Mouse (Mus musculus): ENCODE data around the gene Galr2. TPM values are rescaled to one million over a fixed set of nuclear protein-coding genes. Genes with fewer than 3 reads are reported as not detected.

Galr2 gene
- polyA plus RNA-seq (2014; fragmentation: Nextera tagmentation; extraction: Ambion mirVana), result 0.49 and 0.70 TPM in 2 replicates

- ATAC-seq (ENCODE audit: insufficient read depth, low FRiP score, low TSS enrichment) (no peak), DNase-seq (ENCODE audit: low spot score) (peak; percentile 44)
- Histone ChIP-seq H3K9me3 (ENCODE audit: control insufficient read depth, low read length) (no peaks in the 10 kb centered on the region), H3K27ac (ENCODE audit: low read depth, low read length) (no peak within 1 kb of the TSS), H3K4me3 (ENCODE audit: low read depth, low read length) (peak within 1 kb of the TSS; percentile 19), H3K27me3 (ENCODE audit: control insufficient read depth, insufficient read depth, low read length) (peaks cover 54% of the 10 kb centered on the region), H3K9ac (ENCODE audit: low read length) (no peak within 1 kb of the TSS), H3K36me3 (ENCODE audit: control insufficient read depth, insufficient read depth, low read length) (no peaks in the 10 kb centered on the region), H3K4me1 (ENCODE audit: control insufficient read depth, insufficient read depth, low read length) (no peaks in the 10 kb centered on the region), H3K4me2 (ENCODE audit: low read depth) (peak within 1 kb of the TSS; percentile 35)
- WGBS, result 5% methylated on average over 48 of the region's 48 CpGs
Observed at GRCm38 (mm10) chr11:116280751-116281663, at the start of gene Galr2. TSS of gene Galr2 (plus strand) at chr11:116280939.

GRCm38 (mm10) chr11:116232427-116232826, 48.3 kb upstream of the Galr2 start:
- ATAC-seq (ENCODE audit: insufficient read depth, low FRiP score, low TSS enrichment) (no peak), DNase-seq (ENCODE audit: low spot score) (no peak)
- no peak overlapping the region for H3K4me2 ChIP-seq (ENCODE audit: low read depth)
- H3K4me3 ChIP-seq (ENCODE audit: low read depth, low read length), result no peak overlapping the region
- no peaks in the 10 kb centered on the region for H3K4me1 ChIP-seq (ENCODE audit: control insufficient read depth, insufficient read depth, low read length)
- no peak overlapping the region for H3K27ac ChIP-seq (ENCODE audit: low read depth, low read length)
- peaks cover 6% of the 10 kb centered on the region for H3K27me3 ChIP-seq (ENCODE audit: control insufficient read depth, insufficient read depth, low read length)
- WGBS, result 28% methylated on average over 17 of the region's 17 CpGs
- no peaks in the 10 kb centered on the region for H3K9me3 ChIP-seq (ENCODE audit: control insufficient read depth, low read length)
- no peaks in the 10 kb centered on the region for H3K36me3 ChIP-seq (ENCODE audit: control insufficient read depth, insufficient read depth, low read length)
- no peak overlapping the region for H3K9ac ChIP-seq (ENCODE audit: low read length)

DNA sequence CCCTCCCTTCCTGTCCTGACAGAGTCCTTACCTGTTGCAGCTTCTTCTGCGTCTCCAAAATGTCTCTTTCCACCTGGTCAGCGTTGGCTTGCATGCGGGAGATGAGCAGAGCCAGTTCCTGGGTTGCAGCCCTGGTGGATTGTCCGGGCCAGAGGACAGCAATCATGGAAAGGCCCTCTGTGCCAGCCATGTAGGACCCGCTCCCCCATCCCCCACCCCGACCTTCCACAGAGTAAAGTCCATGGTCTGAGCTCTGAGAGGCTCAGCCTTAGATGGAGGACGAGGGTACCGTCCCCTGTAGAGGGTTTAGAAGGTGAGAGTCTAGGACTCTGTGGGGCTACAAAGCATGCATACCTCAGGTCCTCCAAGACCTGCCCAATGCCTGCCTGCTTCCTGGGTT, 45.8 kb upstream of the Galr2 start:
- ATAC-seq (ENCODE audit: insufficient read depth, low FRiP score, low TSS enrichment), result no peak
- H3K9ac ChIP-seq (ENCODE audit: low read length), result no peak overlapping the region
- H3K36me3 ChIP-seq (ENCODE audit: control insufficient read depth, insufficient read depth, low read length), result no peaks in the 10 kb centered on the region
- no peak for DNase-seq (ENCODE audit: low spot score)
- H3K4me3 ChIP-seq (ENCODE audit: low read depth, low read length), result no peak overlapping the region
- H3K27ac ChIP-seq (ENCODE audit: low read depth, low read length), result no peak overlapping the region
- no peak overlapping the region for H3K4me2 ChIP-seq (ENCODE audit: low read depth)
- WGBS, result 85% methylated on average over 8 of the region's 8 CpGs
- H3K9me3 ChIP-seq (ENCODE audit: control insufficient read depth, low read length), result no peaks in the 10 kb centered on the region
- peaks cover 14% of the 10 kb centered on the region for H3K27me3 ChIP-seq (ENCODE audit: control insufficient read depth, insufficient read depth, low read length)
- peaks cover 3% of the 10 kb centered on the region; the same call in 1 of the 2 replicates for H3K4me1 ChIP-seq (ENCODE audit: control insufficient read depth, insufficient read depth, low read length)

DNA sequence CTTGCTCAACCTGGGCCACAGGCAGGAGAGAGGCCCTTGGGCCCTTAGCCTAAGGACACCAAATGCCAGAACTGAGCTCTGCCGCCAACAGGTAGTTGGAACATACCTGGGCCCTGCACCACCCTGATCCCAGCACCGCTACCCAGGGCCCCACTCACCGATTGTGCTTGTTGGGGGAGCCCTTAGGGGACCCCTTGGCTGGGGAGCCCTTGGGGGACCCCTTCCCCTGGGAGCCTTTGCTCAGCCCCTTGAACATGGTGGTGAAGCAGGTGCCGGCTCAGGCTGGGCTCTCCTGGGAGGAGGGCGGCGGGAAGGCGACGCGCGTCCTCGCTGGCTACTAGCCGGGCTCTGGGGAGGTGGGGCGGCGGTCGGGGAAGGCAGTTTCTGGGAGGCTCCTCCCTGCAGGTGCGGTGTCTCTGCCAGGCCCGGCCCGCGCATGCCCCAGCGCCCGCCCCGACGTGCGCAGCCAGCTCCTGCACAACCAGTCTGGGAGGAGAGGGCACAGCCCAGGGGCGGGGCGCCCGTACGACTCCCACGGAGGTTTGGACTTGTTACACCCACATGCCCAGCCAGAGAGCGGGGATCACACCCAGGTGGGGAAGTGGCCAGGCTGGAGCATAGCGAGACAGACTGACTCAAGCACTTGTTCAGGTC, 42.9 kb upstream of the Galr2 start, which contains the start of gene Evpl:
Evpl (minus strand) TSS at position 336 of the 654 bp plus-strand sequence.
- Histone ChIP-seq H3K36me3 (ENCODE audit: control insufficient read depth, insufficient read depth, low read length) (no peaks in the 10 kb centered on the region), H3K4me3 (ENCODE audit: low read depth, low read length) (no peak within 1 kb of the TSS), H3K9ac (ENCODE audit: low read length) (no peak within 1 kb of the TSS), H3K4me1 (ENCODE audit: control insufficient read depth, insufficient read depth, low read length) (peaks cover 12% of the 10 kb centered on the region), H3K27ac (ENCODE audit: low read depth, low read length) (no peak within 1 kb of the TSS), H3K4me2 (ENCODE audit: low read depth) (no peak within 1 kb of the TSS), H3K27me3 (ENCODE audit: control insufficient read depth, insufficient read depth, low read length) (peaks cover 14% of the 10 kb centered on the region), H3K9me3 (ENCODE audit: control insufficient read depth, low read length) (no peaks in the 10 kb centered on the region)
- WGBS, result 18% methylated on average over 31 of the region's 31 CpGs
- ATAC-seq (ENCODE audit: insufficient read depth, low FRiP score, low TSS enrichment) (no peak), DNase-seq (ENCODE audit: low spot score) (no peak)

- H3K27me3 ChIP-seq (ENCODE audit: control insufficient read depth, insufficient read depth, low read length), result peaks cover 14% of the 10 kb centered on the region
- WGBS, result 9% methylated on average over 7 of the region's 7 CpGs
- H3K4me3 ChIP-seq (ENCODE audit: low read depth, low read length), result no peak overlapping the region
- ATAC-seq (ENCODE audit: insufficient read depth, low FRiP score, low TSS enrichment) (no peak), DNase-seq (ENCODE audit: low spot score) (no peak)
- H3K27ac ChIP-seq (ENCODE audit: low read depth, low read length), result peak overlapping the region; percentile 40; the same call in 1 of the 2 replicates
- no peak overlapping the region for H3K9ac ChIP-seq (ENCODE audit: low read length)
- no peak overlapping the region for H3K4me2 ChIP-seq (ENCODE audit: low read depth)
- peaks cover 2% of the 10 kb centered on the region; the same call in 1 of the 2 replicates for H3K36me3 ChIP-seq (ENCODE audit: control insufficient read depth, insufficient read depth, low read length)
- H3K9me3 ChIP-seq (ENCODE audit: control insufficient read depth, low read length), result no peaks in the 10 kb centered on the region
- H3K4me1 ChIP-seq (ENCODE audit: control insufficient read depth, insufficient read depth, low read length), result peaks cover 12% of the 10 kb centered on the region
Observed at GRCm38 (mm10) chr11:116239797-116240196, 40.9 kb upstream of the Galr2 start.

DNA sequence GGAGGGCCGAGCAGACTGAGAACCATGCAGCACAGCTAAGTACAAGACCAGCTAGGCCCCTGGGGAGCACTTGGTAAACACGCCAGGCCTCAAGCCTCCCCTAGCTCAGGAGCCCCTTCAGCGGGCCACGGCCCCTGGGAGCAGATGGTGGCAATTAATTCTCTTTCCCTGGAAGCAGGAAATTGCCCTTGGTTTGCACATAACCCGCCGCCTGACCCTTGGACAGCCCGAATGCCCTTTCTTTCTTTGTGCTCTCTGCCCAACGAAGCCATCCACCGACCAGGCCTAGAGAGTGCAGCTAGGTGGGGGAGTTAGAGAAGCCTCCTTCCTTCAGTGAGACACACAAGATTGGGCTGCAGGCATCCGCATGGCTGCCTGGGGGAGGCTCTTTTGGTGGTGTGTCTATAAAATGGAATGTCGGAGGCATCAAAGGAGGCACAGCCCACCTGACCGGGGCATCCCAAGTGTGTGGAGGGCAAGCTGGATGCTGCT, 38.9 kb upstream of the Galr2 start:
- H3K27ac ChIP-seq (ENCODE audit: low read depth, low read length), result peak overlapping the region; percentile 68
- 13% methylated on average over 12 of the region's 12 CpGs for WGBS
- H3K9me3 ChIP-seq (ENCODE audit: control insufficient read depth, low read length), result no peaks in the 10 kb centered on the region
- ATAC-seq (ENCODE audit: insufficient read depth, low FRiP score, low TSS enrichment) (no peak), DNase-seq (ENCODE audit: low spot score) (peak; percentile 55)
- no peak overlapping the region for H3K4me3 ChIP-seq (ENCODE audit: low read depth, low read length)
- peaks cover 12% of the 10 kb centered on the region for H3K4me1 ChIP-seq (ENCODE audit: control insufficient read depth, insufficient read depth, low read length)
- H3K9ac ChIP-seq (ENCODE audit: low read length), result peak overlapping the region; percentile 41
- H3K4me2 ChIP-seq (ENCODE audit: low read depth), result no peak overlapping the region
- peaks cover 14% of the 10 kb centered on the region for H3K27me3 ChIP-seq (ENCODE audit: control insufficient read depth, insufficient read depth, low read length)
- H3K36me3 ChIP-seq (ENCODE audit: control insufficient read depth, insufficient read depth, low read length), result peaks cover 2% of the 10 kb centered on the region

- Histone ChIP-seq H3K9ac (ENCODE audit: low read length) (no peak overlapping the region), H3K9me3 (ENCODE audit: control insufficient read depth, low read length) (no peaks in the 10 kb centered on the region), H3K4me2 (ENCODE audit: low read depth) (no peak overlapping the region), H3K36me3 (ENCODE audit: control insufficient read depth, insufficient read depth, low read length) (peaks cover 19% of the 10 kb centered on the region), H3K27ac (ENCODE audit: low read depth, low read length) (no peak overlapping the region), H3K4me3 (ENCODE audit: low read depth, low read length) (no peak overlapping the region), H3K27me3 (ENCODE audit: control insufficient read depth, insufficient read depth, low read length) (no peaks in the 10 kb centered on the region), H3K4me1 (ENCODE audit: control insufficient read depth, insufficient read depth, low read length) (peaks cover 10% of the 10 kb centered on the region)
- 85% methylated on average over 8 of the region's 8 CpGs for WGBS
- no peak for ATAC-seq (ENCODE audit: insufficient read depth, low FRiP score, low TSS enrichment)
- no peak for DNase-seq (ENCODE audit: low spot score)
Observed at GRCm38 (mm10) chr11:116244580-116244979, 36.2 kb upstream of the Galr2 start.

GRCm38 (mm10) chr11:116245616-116246015, 35.1 kb upstream of the Galr2 start:
- Histone ChIP-seq H3K9ac (ENCODE audit: low read length) (no peak overlapping the region), H3K4me1 (ENCODE audit: control insufficient read depth, insufficient read depth, low read length) (peaks cover 10% of the 10 kb centered on the region), H3K27me3 (ENCODE audit: control insufficient read depth, insufficient read depth, low read length) (no peaks in the 10 kb centered on the region), H3K36me3 (ENCODE audit: control insufficient read depth, insufficient read depth, low read length) (peaks cover 27% of the 10 kb centered on the region), H3K4me2 (ENCODE audit: low read depth) (no peak overlapping the region), H3K9me3 (ENCODE audit: control insufficient read depth, low read length) (no peaks in the 10 kb centered on the region), H3K27ac (ENCODE audit: low read depth, low read length) (no peak overlapping the region), H3K4me3 (ENCODE audit: low read depth, low read length) (no peak overlapping the region)
- DNase-seq (ENCODE audit: low spot score), result no peak
- no peak for ATAC-seq (ENCODE audit: insufficient read depth, low FRiP score, low TSS enrichment)
- WGBS, result 72% methylated on average over 6 of the region's 6 CpGs
